Comparison of ENCODE assay signal across 7 mouse cellular contexts in genomic region chr10:69845749-69846148, GRCm38 (mm10).
DNase-seq lines count a peak whose midpoint lies in the region; ATAC-seq and TF ChIP-seq lines count a peak whose summit lies in the region.

No protein-coding gene starts in this region.

- in situ Hi-C loops in CH12.LX (cut with MboI; ENCODE audit: low pct_ligation_motif_present, low pct_unique_long_range_greater_than_20kb, low sequenced_read_pairs) = loop anchor here (10.0 to 25.0 kb wide), 2 partner anchors 181 to 383 kb away; no protein-coding TSS in a partner anchor

- no peaks in the 10 kb centered on the region for H3K79me2 ChIP-seq in CH12.LX (replicated peaks; ENCODE audit: control insufficient read depth, extremely low read depth, insufficient read depth, poor library complexity, severe bottlenecking)

- 46% methylated on average over 4 of the region's 4 CpGs for WGBS in kidney, embryonic 14.5 days
- WGBS in stomach, postnatal 0 days = 40% methylated on average over 4 of the region's 4 CpGs

- peak; percentile 69 for ATAC-seq in kidney, embryonic 14.5 days (ENCODE audit: low FRiP score, low TSS enrichment)
- peak; percentile 95 for ATAC-seq in megakaryocyte, adult 5-6 weeks (ENCODE audit: poor library complexity, severe bottlenecking)
- ATAC-seq in stomach, postnatal 0 days (ENCODE audit: low FRiP score, low TSS enrichment) = peak; percentile 80

- DNase-seq in CH12.LX (ENCODE audit: extremely low read depth) = peak; percentile 69
- DNase-seq in MN1 (ENCODE audit: low spot score) = peak; percentile 80
- peak; percentile 70 for DNase-seq in cerebellum, adult 9-11 months
- DNase-seq in gastrocnemius, postnatal 14 days = peak; percentile 28
- DNase-seq in stomach, postnatal 0 days (ENCODE audit: low spot score) = peak; percentile 54

- dilution Hi-C loops in CH12.LX (cut with MboI; ENCODE audit: extremely low pct_ligation_motif_present, extremely low pct_unique_long_range_greater_than_20kb, low sequenced_read_pairs) = no loop called here

- peak; percentile 83 for TF ChIP-seq RAD21 in CH12.LX (IDR thresholded peaks at IDR 0.05; ENCODE audit: low read depth, low read length)

- H3K4me1 ChIP-seq in CH12.LX (ENCODE audit: control insufficient read depth in 1 of 2, insufficient read depth in 2 of 2) = no peaks in the 10 kb centered on the region
- H3K4me1 ChIP-seq in kidney, embryonic 14.5 days (ENCODE audit: control insufficient read depth, insufficient read depth, low read length) = no peaks in the 10 kb centered on the region
- H3K4me1 ChIP-seq in stomach, postnatal 0 days (replicated peaks; ENCODE audit: control insufficient read depth, insufficient read depth) = no peaks in the 10 kb centered on the region

- no peak for TF ChIP-seq POLR2A in CH12.LX (IDR thresholded peaks at IDR 0.05; ENCODE audit: low read depth, low read length)

- peaks cover 0 to 9% of the 10 kb centered on the region in 2 experiments for H3K36me3 ChIP-seq in CH12.LX (replicated peaks in 1 of 2; ENCODE audit: control insufficient read depth in 1 of 2, insufficient read depth in 1 of 2, low read length in 1 of 2)
- no peaks in the 10 kb centered on the region for H3K36me3 ChIP-seq in kidney, embryonic 14.5 days (ENCODE audit: control insufficient read depth, insufficient read depth, low read length)
- H3K36me3 ChIP-seq in stomach, postnatal 0 days (ENCODE audit: control insufficient read depth, insufficient read depth, low read length) = no peaks in the 10 kb centered on the region

- H3K4me2 ChIP-seq in CH12.LX (ENCODE audit: insufficient read depth, low read depth, poor library complexity, severe bottlenecking) = no peak overlapping the region
- H3K4me2 ChIP-seq in kidney, embryonic 14.5 days (replicated peaks; ENCODE audit: low read depth, low read length) = no peak overlapping the region
- no peak overlapping the region for H3K4me2 ChIP-seq in stomach, postnatal 0 days (replicated peaks; ENCODE audit: low read depth)

- H3K9me3 ChIP-seq in CH12.LX (replicated peaks; ENCODE audit: low read length) = no peaks in the 10 kb centered on the region
- no peaks in the 10 kb centered on the region for H3K9me3 ChIP-seq in kidney, embryonic 14.5 days (ENCODE audit: control insufficient read depth, low read length)
- no peaks in the 10 kb centered on the region for H3K9me3 ChIP-seq in stomach, postnatal 0 days (ENCODE audit: control insufficient read depth, low read length)

- H3K9ac ChIP-seq in CH12.LX (ENCODE audit: insufficient read depth, low read depth) = no peak overlapping the region
- no peak overlapping the region for H3K9ac ChIP-seq in kidney, embryonic 14.5 days (ENCODE audit: low read depth, low read length)
- H3K9ac ChIP-seq in stomach, postnatal 0 days (ENCODE audit: low read length) = no peak overlapping the region

- H3K27ac ChIP-seq in CH12.LX (ENCODE audit: insufficient read depth, low read depth) = no peak overlapping the region
- H3K27ac ChIP-seq in kidney, embryonic 14.5 days (ENCODE audit: low read depth, low read length) = no peak overlapping the region
- no peak overlapping the region for H3K27ac ChIP-seq in stomach, postnatal 0 days (replicated peaks)

- no peaks in the 10 kb centered on the region for H3K27me3 ChIP-seq in CH12.LX (replicated peaks)
- no peaks in the 10 kb centered on the region for H3K27me3 ChIP-seq in kidney, embryonic 14.5 days (ENCODE audit: control insufficient read depth, insufficient read depth, low read length)
- H3K27me3 ChIP-seq in stomach, postnatal 0 days (ENCODE audit: control insufficient read depth, insufficient read depth, low read length) = no peaks in the 10 kb centered on the region

- no peak overlapping the region for H3K4me3 ChIP-seq in CH12.LX (replicated peaks in 1 of 3; ENCODE audit: low read depth in 2 of 3, low read length in 2 of 3, poor library complexity in 1 of 3)
- H3K4me3 ChIP-seq in kidney, embryonic 14.5 days (ENCODE audit: low read length) = no peak overlapping the region
- no peak overlapping the region for H3K4me3 ChIP-seq in stomach, postnatal 0 days (ENCODE audit: low read depth, low read length)

- peak; percentile 86 to 91 for TF ChIP-seq CTCF in CH12.LX (conservative IDR thresholded peaks at IDR 0.05 in 1 of 2, IDR thresholded peaks at IDR 0.05 in 1 of 2; ENCODE audit: low read depth in 2 of 2, low read length in 2 of 2)
- TF ChIP-seq CTCF in stomach, postnatal 0 days (IDR thresholded peaks at IDR 0.05; ENCODE audit: low read depth) = peak; percentile 95

- TF ChIP-seq EP300 in CH12.LX (IDR thresholded peaks at IDR 0.05; ENCODE audit: low read length) = no peak
- TF ChIP-seq EP300 in stomach, postnatal 0 days (optimal IDR thresholded peaks at IDR 0.05) = no peak

- intact Hi-C loops in gastrocnemius, postnatal 14 days (cut with DNase I; ENCODE audit: low total_unique reads) = loop anchor here (10.0 kb wide), 1 partner anchor 391 kb away; no protein-coding TSS in a partner anchor

TF ChIP-seq in CH12.LX, 34 proteins besides CTCF, POLR2A, EP300 and RAD21:
- TF ChIP-seq MAFK (IDR thresholded peaks at IDR 0.05; ENCODE audit: insufficient replicate concordance, low read length) = no peak
- TF ChIP-seq NELFE (IDR thresholded peaks at IDR 0.05; ENCODE audit: low read depth, low read length) = 0 out of 2 replicates have a peak, but pooled peaks have one; percentile 19
- no peak for TF ChIP-seq ZMIZ1 (IDR thresholded peaks at IDR 0.05; ENCODE audit: low read depth, low read length)
- peak; percentile 54; the same call in 1 of the 2 replicates for TF ChIP-seq ELF1 (IDR thresholded peaks at IDR 0.05; ENCODE audit: low read depth, low read length)
- TF ChIP-seq SMC3 (IDR thresholded peaks at IDR 0.05; ENCODE audit: low read depth, low read length) = peak; percentile 74
- no peak for TF ChIP-seq ZNF384 (IDR thresholded peaks at IDR 0.05; ENCODE audit: low read depth, low read length)
- no peak for TF ChIP-seq MXI1 (IDR thresholded peaks at IDR 0.05; ENCODE audit: low read depth, low read length)

Comparison
In these comparisons a context has a peak if more than half of its experiments do, and no peak if none do; other contexts are left out.
1. DNase-seq: peak in every context shown above with its lines; median percentile 80 in MN1; 70 in cerebellum, adult 9-11 months; 69 in CH12.LX; 54 in stomach, postnatal 0 days; 28 in gastrocnemius, postnatal 14 days.